Mouse (Mus musculus) small intestine, adult 2 months (tissue): ENCODE measurements around the gene Tmcc3.

Experiments used
- CTCF ChIP-seq: fragments of 200-500 bp; IDR thresholded peaks from 2 replicates; pipeline ENCODE4 v1.5.1; 2012; ENCODE audit warnings: low read depth, mild to moderate bottlenecking, control low read depth, inconsistent platforms, low read length, moderate library complexity, mixed read lengths; ENCODE audit not compliant: insufficient replicate concordance, insufficient read length; ENCODE audit errors: extremely low read depth
- POLR2A ChIP-seq: fragments of 200-500 bp; IDR thresholded peaks from 2 replicates; pipeline ENCODE4 v1.6.1; 2012; ENCODE audit warnings: low read depth, mild to moderate bottlenecking, control low read depth, inconsistent platforms, low read length, moderate library complexity

- TF ChIP-seq POLR2A = no peak
- no peak for TF ChIP-seq CTCF
Measured at GRCm38 (mm10) chr10:94415950-94416844, 104.4 kb downstream of the Tmcc3 start.
